Mouse (Mus musculus) CD4-positive helper T cell, adult 2 months (primary cell): ENCODE results near the gene Wdr61.
"Not testable (repeated sequence)": the region's sequence is repeated elsewhere in the genome, so short reads cannot be mapped to it uniquely, and the experiment has no call there.

Experiments used
- DNase-seq: peaks from one replicate; pipeline ENCODE4 v3.0.0-alpha.2; 2012; ENCODE audit warnings: low read depth, missing footprints, low spot score

The Wdr61 gene

GRCm38 (mm10) chr9:54726315-54726714 is 8.0 kb downstream of the Wdr61 start:
- DNase-seq, result no peak

- no peak for DNase-seq
Measured at GRCm38 (mm10) chr9:54722596-54722995, 11.7 kb downstream of the Wdr61 start.

GRCm38 (mm10) chr9:54722156-54722555 is 12.2 kb downstream of the Wdr61 start:
- no peak for DNase-seq

- no peak for DNase-seq
Measured at GRCm38 (mm10) chr9:54717527-54717926, 16.8 kb downstream of the Wdr61 start.

- no peak for DNase-seq
Measured at GRCm38 (mm10) chr9:54715776-54716175, 18.5 kb downstream of the Wdr61 start.

GRCm38 (mm10) chr9:54708085-54708484 is 26.2 kb downstream of the Wdr61 start:
- DNase-seq, result no peak

GRCm38 (mm10) chr9:54707288-54707999 is 26.9 kb downstream of the Wdr61 start:
- no peak for DNase-seq

- DNase-seq, result no peak
Measured at GRCm38 (mm10) chr9:54705561-54705960, 28.8 kb downstream of the Wdr61 start.

GRCm38 (mm10) chr9:54704361-54704760 is 30.0 kb downstream of the Wdr61 start:
- no peak for DNase-seq

GRCm38 (mm10) chr9:54702581-54702980 is 31.7 kb downstream of the Wdr61 start:
- DNase-seq, result no peak

GRCm38 (mm10) chr9:54700746-54701145 is 33.6 kb downstream of the Wdr61 start:
- DNase-seq, result no peak

GRCm38 (mm10) chr9:54700174-54700475 is 34.2 kb downstream of the Wdr61 start:
- no peak for DNase-seq

- DNase-seq, result peak; percentile 88
Measured at GRCm38 (mm10) chr9:54699345-54700173, 34.8 kb downstream of the Wdr61 start.

- DNase-seq, result no peak
Measured at GRCm38 (mm10) chr9:54699087-54699344, 35.3 kb downstream of the Wdr61 start.

GRCm38 (mm10) chr9:54698318-54699086 is 35.8 kb downstream of the Wdr61 start, which contains the start of gene Dnaja4:
TSS of gene Dnaja4 (plus strand) at chr9:54698873.
- no peak for DNase-seq

- DNase-seq, result peak; percentile 47
Measured at GRCm38 (mm10) chr9:54691241-54691805, 43.0 kb downstream of the Wdr61 start.

GRCm38 (mm10) chr9:54690697-54691096 is 43.6 kb downstream of the Wdr61 start:
- DNase-seq, result not testable (repeated sequence)

- DNase-seq, result no peak
Measured at GRCm38 (mm10) chr9:54689446-54689845, 44.9 kb downstream of the Wdr61 start.

- DNase-seq, result no peak
Measured at GRCm38 (mm10) chr9:54687246-54688236, 46.8 kb downstream of the Wdr61 start.

- no peak for DNase-seq
Measured at GRCm38 (mm10) chr9:54683814-54684605, 50.3 kb downstream of the Wdr61 start.
